Comparison of ENCODE assay signal across 29 mouse cellular contexts in genomic region chr5:108475977-108476376, GRCm38 (mm10). TPM values are rescaled to one million over a fixed set of nuclear protein-coding genes. Genes with fewer than 3 reads are reported as not detected.
DNase-seq lines count a peak whose midpoint lies in the region; ATAC-seq and TF ChIP-seq lines count a peak whose summit lies in the region.
"Had no signal": no experiment of that assay in that cellular context is flagged by ENCODE, and none has a peak within 500 bp of the region (broad histone marks: within the 10 kb centered on the region; RNA-seq: fewer than 3 reads in every experiment).

No protein-coding gene starts in this region.

- no peaks in the 10 kb centered on the region for H3K27me3 ChIP-seq in heart, embryonic 10.5 days (ENCODE audit: insufficient read depth, poor library complexity, severe bottlenecking)
- no peaks in the 10 kb centered on the region for H3K27me3 ChIP-seq in liver, embryonic 12.5 days (replicated peaks)
- H3K27me3 ChIP-seq: CH12.LX; embryonic facial prominence, embryonic 12.5 days; embryonic facial prominence, embryonic 15.5 days; heart, embryonic 12.5 days; heart, embryonic 15.5 days; hindbrain, embryonic 13.5 days; Patski had no signal

- no peak for TF ChIP-seq CTCF in layer of hippocampus, adult 2 months (conservative IDR thresholded peaks at IDR 0.05)

- no peak for ATAC-seq in liver, embryonic 12.5 days
- ATAC-seq: forebrain, embryonic 14.5 days; forebrain, postnatal 0 days; hindbrain, embryonic 16.5 days; Patski had no signal

- H3K4me2 ChIP-seq in liver, embryonic 12.5 days, result no peak overlapping the region
- H3K4me2 ChIP-seq: embryonic facial prominence, embryonic 12.5 days; embryonic facial prominence, embryonic 15.5 days; heart, embryonic 12.5 days; heart, embryonic 15.5 days; hindbrain, embryonic 13.5 days had no signal

- no peak overlapping the region for H3K9ac ChIP-seq in liver, embryonic 12.5 days
- H3K9ac ChIP-seq: embryonic facial prominence, embryonic 12.5 days; embryonic facial prominence, embryonic 15.5 days; forebrain, postnatal 0 days; heart, embryonic 12.5 days; heart, embryonic 15.5 days; hindbrain, embryonic 13.5 days had no signal

- H3K4me3 ChIP-seq in heart, embryonic 10.5 days, result no peak overlapping the region
- no peak overlapping the region for H3K4me3 ChIP-seq in layer of hippocampus, adult 2 months
- no peak overlapping the region for H3K4me3 ChIP-seq in liver, embryonic 12.5 days
- H3K4me3 ChIP-seq: embryonic facial prominence, embryonic 12.5 days; embryonic facial prominence, embryonic 15.5 days; heart, embryonic 12.5 days; heart, embryonic 15.5 days; hindbrain, embryonic 10.5 days; hindbrain, embryonic 13.5 days had no signal

- H3K9me3 ChIP-seq in heart, embryonic 10.5 days, result no peaks in the 10 kb centered on the region
- H3K9me3 ChIP-seq in liver, embryonic 12.5 days (replicated peaks), result no peaks in the 10 kb centered on the region
- H3K9me3 ChIP-seq: embryonic facial prominence, embryonic 12.5 days; embryonic facial prominence, embryonic 15.5 days; G1E; heart, embryonic 12.5 days; heart, embryonic 15.5 days; hindbrain, embryonic 10.5 days; hindbrain, embryonic 13.5 days had no signal

- H3K27ac ChIP-seq in heart, embryonic 10.5 days, result no peak overlapping the region
- H3K27ac ChIP-seq in layer of hippocampus, adult 2 months, result no peak overlapping the region
- no peak overlapping the region for H3K27ac ChIP-seq in liver, embryonic 12.5 days
- H3K27ac ChIP-seq: embryonic facial prominence, embryonic 12.5 days; embryonic facial prominence, embryonic 15.5 days; heart, embryonic 15.5 days; hindbrain, embryonic 10.5 days; hindbrain, embryonic 13.5 days had no signal

- H3K4me1 ChIP-seq in heart, embryonic 10.5 days, result no peaks in the 10 kb centered on the region
- peaks cover 17% of the 10 kb centered on the region; the same call in 1 of the 2 replicates for H3K4me1 ChIP-seq in liver, embryonic 12.5 days
- H3K4me1 ChIP-seq: embryonic facial prominence, embryonic 12.5 days; embryonic facial prominence, embryonic 15.5 days; heart, embryonic 12.5 days; heart, embryonic 15.5 days; hindbrain, embryonic 10.5 days; hindbrain, embryonic 13.5 days had no signal

- peaks cover 81% of the 10 kb centered on the region for H3K36me3 ChIP-seq in heart, embryonic 10.5 days
- peaks cover 84% of the 10 kb centered on the region for H3K36me3 ChIP-seq in liver, embryonic 12.5 days

- WGBS in heart, embryonic 10.5 days, result 89% methylated on average over 3 of the region's 3 CpGs
- WGBS in liver, embryonic 12.5 days (ENCODE audit: insufficient replicate concordance), result 86% methylated on average over 3 of the region's 3 CpGs

- peak; percentile 10 for DNase-seq in heart, embryonic 10.5 days (ENCODE audit: low spot score)
- DNase-seq in heart, adult 18-20 months, result no peak
- peak; percentile 28 to 34 for DNase-seq in layer of hippocampus, adult 2 months (ENCODE audit: low spot score in 2 of 2)
- no peak for DNase-seq in layer of hippocampus, postnatal 10 days (ENCODE audit: low spot score in 2 of 2)
- peak; percentile 69 for DNase-seq in brain, adult 2 months (ENCODE audit: low read depth, low spot score)
- DNase-seq: adrenal gland, postnatal 10 days; adrenal gland, postnatal 36 days; B cell, adult 2 months; cerebellum, adult 11 months; cerebellum, adult 2 months; cerebellum, adult 9-11 months; cerebellum, postnatal 25 days; forebrain, postnatal 0 days; gastrocnemius, postnatal 10 days; gastrocnemius, postnatal 36 days; heart, postnatal 10 days; heart, postnatal 36 days had no signal

RNA-seq across cellular contexts. Expression of gene Pcgf3, which starts 14.9 kb away (rescaled TPM):
- 19.9 and 21.3 TPM in 2 replicates for polyA plus RNA-seq in heart, embryonic 10.5 days (2016; fragmentation: Nextera tagmentation; extraction: Ambion mirVana)
- 10 to 100 TPM; 29.9 to 31.3 TPM for total RNA-seq in heart, adult 18-20 months (2021)
- total RNA-seq in layer of hippocampus, adult 2 months (2021), result 10 to 100 TPM; 43.5 to 47.1 TPM
- total RNA-seq in layer of hippocampus, postnatal 10 days (2021), result 10 to 100 TPM; 69.3 to 71.4 TPM
- 12.6 and 14.8 TPM in 2 replicates for polyA plus RNA-seq in liver, embryonic 12.5 days (2016; fragmentation: Nextera tagmentation; extraction: Ambion mirVana)

RNA-seq across cellular contexts. Expression of gene Mfsd7a, which starts 27.3 kb away (rescaled TPM):
- polyA plus RNA-seq in heart, embryonic 10.5 days (2016; fragmentation: Nextera tagmentation; extraction: Ambion mirVana), result 0.09 and 0.34 TPM in 2 replicates
- 1 to 10 TPM; 1.8 to 2.9 TPM for total RNA-seq in heart, adult 18-20 months (2021)
- under 1 TPM; 0.69 to 0.90 TPM for total RNA-seq in layer of hippocampus, adult 2 months (2021)
- under 1 TPM; 0.41 to 0.80 TPM for total RNA-seq in layer of hippocampus, postnatal 10 days (2021)
- polyA plus RNA-seq in liver, embryonic 12.5 days (2016; fragmentation: Nextera tagmentation; extraction: Ambion mirVana), result 0.15 TPM in 1 of 2 replicates, not detected in the other
- total RNA-seq: CH12.LX had no signal
- polyA plus RNA-seq: G1E had no signal

RNA-seq across cellular contexts. Expression of gene Atp5k, which starts 41.7 kb away (rescaled TPM):
- polyA plus RNA-seq in heart, embryonic 10.5 days (2016; fragmentation: Nextera tagmentation; extraction: Ambion mirVana), result 521 and 675 TPM in 2 replicates
- 1,000 to 10,000 TPM; 1,085 to 1,145 TPM for total RNA-seq in heart, adult 18-20 months (2021)
- 100 to 1,000 TPM; 256 to 259 TPM for total RNA-seq in layer of hippocampus, adult 2 months (2021)
- 100 to 1,000 TPM; 414 to 429 TPM for total RNA-seq in layer of hippocampus, postnatal 10 days (2021)
- polyA plus RNA-seq in liver, embryonic 12.5 days (2016; fragmentation: Nextera tagmentation; extraction: Ambion mirVana), result 355 and 360 TPM in 2 replicates

Comparison
In these comparisons a context has a peak if more than half of its experiments do, and no peak if none do; other contexts are left out.
1. DNase-seq: peak in heart, embryonic 10.5 days (single experiment), layer of hippocampus, adult 2 months (2 of 2) and brain, adult 2 months (single experiment); none in heart, adult 18-20 months (0 of 2) and layer of hippocampus, postnatal 10 days (0 of 2).